Comparison of ENCODE assay signal across 7 mouse cellular contexts in the genomic region with DNA sequence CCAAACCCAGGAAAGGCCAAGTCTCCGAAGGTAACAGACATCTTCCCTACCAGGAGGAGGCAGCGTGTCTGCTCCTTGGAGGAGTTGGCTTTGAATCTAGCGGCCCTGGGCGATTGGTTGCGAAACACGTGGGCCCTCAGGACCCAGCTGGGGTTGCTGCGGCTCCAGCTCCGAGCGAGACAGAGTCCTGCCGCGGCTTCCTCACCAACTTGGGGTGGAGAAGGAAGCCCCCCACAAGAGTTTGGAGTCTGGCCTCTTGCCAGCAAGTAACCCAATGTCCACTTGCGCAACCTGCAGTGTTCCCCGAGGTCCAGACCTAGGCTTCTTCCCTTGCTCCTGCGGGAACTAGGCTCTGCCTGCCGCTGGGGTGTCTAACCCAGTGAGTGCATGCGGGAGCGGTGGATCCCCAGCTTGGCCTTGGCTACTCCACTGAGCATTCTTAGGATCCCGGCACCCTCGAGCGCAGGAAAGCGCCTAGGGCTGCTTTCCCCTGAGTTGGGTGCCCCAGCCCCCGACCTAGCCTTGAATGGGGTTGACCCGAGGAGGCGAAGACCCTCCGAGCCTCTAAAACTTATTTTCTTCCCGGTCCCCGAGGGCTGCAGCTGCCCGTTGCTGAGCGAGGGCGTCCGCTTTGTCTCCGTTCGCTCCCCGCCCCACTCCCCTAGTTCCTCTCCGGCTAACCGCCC. TPM values are rescaled to one million over a fixed set of nuclear protein-coding genes. Genes with fewer than 3 reads are reported as not detected.
DNase-seq lines count a peak whose midpoint lies in the region; ATAC-seq and TF ChIP-seq lines count a peak whose summit lies in the region.

No protein-coding gene starts in this region.

- H3K27me3 ChIP-seq in intestine, embryonic 16.5 days (replicated peaks; ENCODE audit: control insufficient read depth, insufficient read depth, low read length): no peaks in the 10 kb centered on the region
- H3K27me3 ChIP-seq in limb, embryonic 14.5 days (ENCODE audit: control insufficient read depth, insufficient read depth, low read length): no peaks in the 10 kb centered on the region
- H3K27me3 ChIP-seq in midbrain, embryonic 15.5 days (replicated peaks): no peaks in the 10 kb centered on the region

- H3K36me3 ChIP-seq in intestine, embryonic 16.5 days (ENCODE audit: control insufficient read depth, insufficient read depth, low read length): peaks cover 2% of the 10 kb centered on the region; the same call in 1 of the 2 replicates
- H3K36me3 ChIP-seq in limb, embryonic 14.5 days (ENCODE audit: control insufficient read depth, insufficient read depth, low read length): peaks cover 6% of the 10 kb centered on the region
- 0 out of 2 replicates have a peak, but pooled peaks cover 1% of the 10 kb centered on the region for H3K36me3 ChIP-seq in midbrain, embryonic 15.5 days (replicated peaks)

- TF ChIP-seq POLR2A in limb, embryonic 14.5 days (IDR thresholded peaks at IDR 0.05; ENCODE audit: borderline replicate concordance, extremely low read depth, insufficient read depth, insufficient read length): peak; percentile 56; the same call in 1 of the 2 replicates

- H3K9me3 ChIP-seq in intestine, embryonic 16.5 days (ENCODE audit: control insufficient read depth, low read length): no peaks in the 10 kb centered on the region
- H3K9me3 ChIP-seq in limb, embryonic 14.5 days (ENCODE audit: control insufficient read depth, low read length): no peaks in the 10 kb centered on the region
- no peaks in the 10 kb centered on the region for H3K9me3 ChIP-seq in midbrain, embryonic 15.5 days

- peak; percentile 66 for ATAC-seq in intestine, embryonic 16.5 days
- peak; percentile 42 for ATAC-seq in limb, embryonic 14.5 days (ENCODE audit: low FRiP score, low read depth)
- peak; percentile 67 for ATAC-seq in midbrain, embryonic 15.5 days (replicated peaks)

- peak; percentile 65 to 66 for DNase-seq in adrenal gland, adult 18-20 months (ENCODE audit: low spot score in 2 of 2)
- DNase-seq in embryo, embryonic 10 days (ENCODE audit: low spot score): peak; percentile 92
- peak; percentile 53 to 80 for DNase-seq in gastrocnemius, postnatal 4 days (ENCODE audit: low spot score in 2 of 2)
- DNase-seq in limb, embryonic 14.5 days (ENCODE audit: low spot score): peak; percentile 75
- DNase-seq in spleen, postnatal 36 days (ENCODE audit: low spot score in 2 of 2): peak; percentile 34 to 40

- H3K4me3 ChIP-seq in intestine, embryonic 16.5 days (ENCODE audit: low read length): peak overlapping the region; percentile 94
- peak overlapping the region; percentile 60 for H3K4me3 ChIP-seq in limb, embryonic 14.5 days (replicated peaks; ENCODE audit: low read length)
- peak overlapping the region; percentile 79 for H3K4me3 ChIP-seq in midbrain, embryonic 15.5 days

- H3K27ac ChIP-seq in intestine, embryonic 16.5 days (ENCODE audit: low read length): peak overlapping the region; percentile 98
- H3K27ac ChIP-seq in limb, embryonic 14.5 days (replicated peaks; ENCODE audit: low read depth, low read length): peak overlapping the region; percentile 94
- peak overlapping the region; percentile 92 for H3K27ac ChIP-seq in midbrain, embryonic 15.5 days

- under 1% methylated on average over 35 of the region's 36 CpGs for WGBS in intestine, embryonic 16.5 days
- WGBS in limb, embryonic 14.5 days: under 1% methylated on average over 36 of the region's 36 CpGs
- WGBS in midbrain, embryonic 15.5 days: under 1% methylated on average over 35 of the region's 36 CpGs

- H3K4me2 ChIP-seq in intestine, embryonic 16.5 days (ENCODE audit: low read depth, low read length): peak overlapping the region; percentile 92
- H3K4me2 ChIP-seq in limb, embryonic 14.5 days (replicated peaks; ENCODE audit: low read depth, low read length, severe bottlenecking): peak overlapping the region; percentile 80
- H3K4me2 ChIP-seq in midbrain, embryonic 15.5 days: peak overlapping the region; percentile 78

- peak overlapping the region; percentile 89 for H3K9ac ChIP-seq in intestine, embryonic 16.5 days (ENCODE audit: low read depth, low read length)
- peak overlapping the region; percentile 74 for H3K9ac ChIP-seq in limb, embryonic 14.5 days (ENCODE audit: low read depth, low read length, severe bottlenecking)
- H3K9ac ChIP-seq in midbrain, embryonic 15.5 days: peak overlapping the region; percentile 87

- peaks cover 36% of the 10 kb centered on the region for H3K4me1 ChIP-seq in intestine, embryonic 16.5 days (ENCODE audit: control insufficient read depth, insufficient read depth, low read length)
- H3K4me1 ChIP-seq in limb, embryonic 14.5 days (ENCODE audit: control insufficient read depth, insufficient read depth, low read length): peaks cover 36% of the 10 kb centered on the region
- H3K4me1 ChIP-seq in midbrain, embryonic 15.5 days: peaks cover 56% of the 10 kb centered on the region

RNA-seq across cellular contexts. Expression of gene Enc1, which starts 0.5 kb away (rescaled TPM):
- total RNA-seq in adrenal gland, adult 18-20 months (2021): 10 to 100 TPM in 1 of 2 experiments, 1 to 10 TPM in 1; 6.2 to 10.6 TPM
- 10 to 100 TPM; 11.0 to 12.9 TPM for total RNA-seq in gastrocnemius, postnatal 4 days (2021)
- polyA plus RNA-seq in intestine, embryonic 16.5 days (2015; fragmentation: Nextera tagmentation; extraction: Ambion mirVana): 5.8 and 6.1 TPM in 2 replicates
- polyA plus RNA-seq in limb, embryonic 14.5 days (2012; rRNA removed): 33.5 and 40.7 TPM in 2 replicates
- 8.9 and 12.1 TPM in 2 replicates for polyA plus RNA-seq in limb, embryonic 14.5 days (2014; fragmentation: Nextera tagmentation; extraction: Ambion mirVana)
- polyA plus RNA-seq in midbrain, embryonic 15.5 days (2015; fragmentation: Nextera tagmentation; extraction: Ambion mirVana): 76.1 and 81.9 TPM in 2 replicates

RNA-seq across cellular contexts. Expression of gene Hexb, which starts 42.3 kb away (rescaled TPM):
- total RNA-seq in adrenal gland, adult 18-20 months (2021): 10 to 100 TPM; 40.3 to 48.1 TPM
- total RNA-seq in gastrocnemius, postnatal 4 days (2021): 10 to 100 TPM; 26.7 to 27.8 TPM
- 142 and 184 TPM in 2 replicates for polyA plus RNA-seq in intestine, embryonic 16.5 days (2015; fragmentation: Nextera tagmentation; extraction: Ambion mirVana)
- 46.3 and 50.7 TPM in 2 replicates for polyA plus RNA-seq in limb, embryonic 14.5 days (2012; rRNA removed)
- 60.1 and 60.5 TPM in 2 replicates for polyA plus RNA-seq in limb, embryonic 14.5 days (2014; fragmentation: Nextera tagmentation; extraction: Ambion mirVana)
- 35.8 and 43.1 TPM in 2 replicates for polyA plus RNA-seq in midbrain, embryonic 15.5 days (2015; fragmentation: Nextera tagmentation; extraction: Ambion mirVana)

Comparison
In these comparisons a context has a peak if more than half of its experiments do, and no peak if none do; other contexts are left out.
1. Peak in every context shown above with its lines: DNase-seq, ATAC-seq, H3K4me3 ChIP-seq and H3K27ac ChIP-seq.
2. DNase-seq: peak in every context shown above with its lines; median percentile 92 in embryo, embryonic 10 days; 75 in limb, embryonic 14.5 days; 66 in gastrocnemius, postnatal 4 days; 66 in adrenal gland, adult 18-20 months; 37 in spleen, postnatal 36 days.